Mouse (Mus musculus) embryonic facial prominence, embryonic 14.5 days (tissue): ENCODE results near the gene Gm49510. TPM values are rescaled to one million over a fixed set of nuclear protein-coding genes. Genes with fewer than 3 reads are reported as not detected.

Experiments used
- ATAC-seq: fragments of 200-750 bp; cut with Nextera tagmentation; 2 replicates; pipeline ENCODE4 v1.8.0; 2017; ENCODE audit warnings: low read depth, moderate number of reproducible peaks, moderate TSS enrichment
- DNase-seq: peaks from one replicate; pipeline ENCODE4 v3.0.0-alpha.2; 2015; ENCODE audit warnings: low spot score
- H3K27ac ChIP-seq: fragments of 300-500 bp; sonication (generic); replicated peaks from 2 replicates; pipeline ENCODE4 v1.5.1; 2014; ENCODE audit warnings: low read depth, mild to moderate bottlenecking, low read length, moderate library complexity
- H3K27me3 ChIP-seq: fragments of 300-500 bp; sonication (generic); replicated peaks from 2 replicates; pipeline ENCODE4 v1.6.1; 2014; ENCODE audit warnings: low read length; ENCODE audit not compliant: control insufficient read depth, insufficient read depth
- H3K36me3 ChIP-seq: fragments of 300-500 bp; sonication (generic); 2 replicates; pipeline ENCODE4 v1.6.1; 2014; ENCODE audit warnings: low read length, mixed read lengths; ENCODE audit not compliant: control insufficient read depth, insufficient read depth
- H3K4me1 ChIP-seq: fragments of 300-500 bp; sonication (generic); 2 replicates; pipeline ENCODE4 v1.6.1; 2014; ENCODE audit warnings: antibody characterized with exemption, low read length; ENCODE audit not compliant: control insufficient read depth, insufficient read depth
- H3K4me2 ChIP-seq: fragments of 300-500 bp; sonication (generic); 2 replicates; pipeline ENCODE4 v1.6.1; 2014; ENCODE audit warnings: low read depth, mild to moderate bottlenecking, low read length, moderate library complexity, mixed read lengths
- H3K4me3 ChIP-seq: fragments of 300-500 bp; sonication (generic); 2 replicates; pipeline ENCODE4 v1.5.1; 2014; ENCODE audit warnings: low read depth, mild to moderate bottlenecking, low read length
- H3K9ac ChIP-seq: fragments of 300-500 bp; sonication (generic); 2 replicates; pipeline ENCODE4 v1.6.1; 2014; ENCODE audit warnings: low read depth, mild to moderate bottlenecking, low read length, moderate library complexity, mixed read lengths
- H3K9me3 ChIP-seq: fragments of 300-500 bp; sonication (generic); 2 replicates; pipeline ENCODE4 v1.6.1; 2016; ENCODE audit warnings: low read length; ENCODE audit not compliant: control insufficient read depth
- WGBS: fragments of 180-500 bp; shearing (Covaris S2); extraction: QIAGEN DNeasy Blood & Tissue Kit; methylation state at CpG from one replicate; pipeline ENCODE4 v1.1.7; 2014; 5-methylcytosine and 5-hydroxymethylcytosine counted together
- polyA plus RNA-seq: library from polyadenylated mRNA; unstranded; fragments of >200 nt; fragmentation: Nextera tagmentation; extraction: Ambion mirVana; gene quantifications from 2 replicates; pipeline ENCODE4 v1.2.1, GENCODE M21; 2014

The Gm49510 gene
- polyA plus RNA-seq, 1 experiment from 2014 or later, result 0.58 TPM

GRCm38 (mm10) chr15:78915660-78916017 is 16.2 kb downstream of the Gm49510 start:
- DNase-seq (peak; percentile 94), ATAC-seq (peak; percentile 17; the same call in 1 of the 2 replicates)
- WGBS, result 7% methylated on average over 8 of the region's 8 CpGs
- H3K27ac ChIP-seq, result peak overlapping the region; percentile 58; the same call in 1 of the 2 replicates
- no peaks in the 10 kb centered on the region for H3K27me3 ChIP-seq
- H3K4me3 ChIP-seq, result peak overlapping the region; percentile 74
- peak overlapping the region; percentile 96 for H3K4me2 ChIP-seq
- H3K36me3 ChIP-seq, result peaks cover 30% of the 10 kb centered on the region; the same call in 1 of the 2 replicates
- no peaks in the 10 kb centered on the region for H3K9me3 ChIP-seq
- peaks cover 23% of the 10 kb centered on the region for H3K4me1 ChIP-seq
- H3K9ac ChIP-seq, result peak overlapping the region; percentile 83

DNA sequence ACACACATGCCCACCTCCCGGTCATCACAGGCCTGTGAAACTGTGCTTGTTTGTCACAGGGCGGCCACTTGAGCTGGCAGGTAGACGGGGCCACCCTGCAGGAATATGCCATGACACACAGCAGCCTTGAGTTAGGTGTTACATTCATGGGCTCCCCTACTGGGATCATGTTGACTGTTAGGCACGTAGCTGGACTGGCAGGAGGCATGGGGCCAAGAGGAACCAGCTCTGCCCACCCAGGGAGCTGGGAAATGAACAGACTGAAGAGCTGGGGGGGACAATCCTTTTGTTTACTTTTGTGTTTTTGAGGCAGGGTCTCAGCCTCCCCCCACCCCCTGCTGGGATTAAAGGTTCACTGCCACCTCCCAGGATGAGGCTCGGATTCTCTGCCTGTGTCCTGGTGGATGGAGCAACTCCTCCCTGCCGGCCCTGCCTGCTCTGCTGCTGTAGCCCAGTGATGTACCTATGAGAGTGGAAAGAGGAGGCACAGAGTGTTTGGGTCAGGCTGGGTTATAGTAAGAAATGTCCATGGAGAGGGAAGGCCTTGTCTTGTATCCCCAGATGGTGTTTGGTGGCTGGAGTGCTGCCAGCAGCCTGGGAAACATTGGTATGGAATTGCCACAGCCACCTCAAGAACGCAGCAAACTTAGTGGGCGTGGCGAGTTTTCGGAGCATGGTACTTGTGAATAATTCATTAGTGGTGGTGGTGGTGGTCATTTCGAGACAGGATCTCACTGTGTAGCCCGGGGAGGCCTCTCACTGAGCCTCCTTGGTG is 16.8 kb downstream of the Gm49510 start:
- Histone ChIP-seq H3K4me1 (peaks cover 23% of the 10 kb centered on the region), H3K9ac (peak overlapping the region; percentile 83), H3K36me3 (peaks cover 24% of the 10 kb centered on the region; the same call in 1 of the 2 replicates), H3K27me3 (no peaks in the 10 kb centered on the region), H3K4me3 (peak overlapping the region; percentile 74), H3K27ac (peak overlapping the region; percentile 67), H3K4me2 (peak overlapping the region; percentile 96), H3K9me3 (no peaks in the 10 kb centered on the region)
- 53% methylated on average over 12 of the region's 12 CpGs for WGBS
- ATAC-seq (no peak), DNase-seq (peak; percentile 75)

DNA sequence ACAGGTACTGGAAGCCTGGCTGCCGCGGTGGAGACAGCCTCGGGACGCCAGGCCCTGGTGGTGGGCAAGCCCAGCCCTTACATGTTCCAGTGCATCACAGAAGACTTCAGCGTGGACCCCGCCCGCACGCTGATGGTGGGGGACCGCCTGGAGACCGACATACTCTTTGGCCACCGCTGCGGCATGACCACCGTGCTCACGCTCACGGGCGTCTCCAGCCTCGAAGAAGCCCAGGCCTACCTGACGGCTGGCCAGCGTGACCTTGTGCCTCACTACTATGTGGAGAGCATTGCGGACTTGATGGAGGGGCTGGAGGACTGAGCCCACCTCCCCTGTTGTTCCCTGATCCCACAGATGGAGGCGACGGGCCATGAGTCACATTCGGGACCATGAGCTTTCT is 18.7 kb downstream of the Gm49510 start:
- peaks cover 26% of the 10 kb centered on the region for H3K4me1 ChIP-seq
- H3K27ac ChIP-seq, result no peak overlapping the region
- H3K4me2 ChIP-seq, result no peak overlapping the region
- H3K4me3 ChIP-seq, result no peak overlapping the region
- WGBS, result 95% methylated on average over 20 of the region's 23 CpGs
- no peak overlapping the region for H3K9ac ChIP-seq
- H3K9me3 ChIP-seq, result no peaks in the 10 kb centered on the region
- no peak for DNase-seq
- H3K36me3 ChIP-seq, result peaks cover 9% of the 10 kb centered on the region; the same call in 1 of the 2 replicates
- H3K27me3 ChIP-seq, result no peaks in the 10 kb centered on the region
- ATAC-seq, result no peak

- Histone ChIP-seq H3K4me2 (no peak overlapping the region), H3K9me3 (no peaks in the 10 kb centered on the region), H3K9ac (no peak overlapping the region), H3K4me3 (no peak overlapping the region), H3K27ac (no peak overlapping the region), H3K4me1 (peaks cover 34% of the 10 kb centered on the region), H3K27me3 (no peaks in the 10 kb centered on the region), H3K36me3 (peaks cover 9% of the 10 kb centered on the region; the same call in 1 of the 2 replicates)
- DNase-seq, result no peak
- WGBS, result 70% methylated on average over 12 of the region's 12 CpGs
- ATAC-seq, result no peak
Measured at GRCm38 (mm10) chr15:78919914-78920313, 20.4 kb downstream of the Gm49510 start.

GRCm38 (mm10) chr15:78922700-78923099 is 23.2 kb downstream of the Gm49510 start:
- H3K9ac ChIP-seq, result 0 out of 2 replicates have a peak overlapping the region, but pooled peaks have one; percentile 15
- no peak for DNase-seq
- 87% methylated on average over 7 of the region's 7 CpGs for WGBS
- H3K4me1 ChIP-seq, result peaks cover 29% of the 10 kb centered on the region
- no peaks in the 10 kb centered on the region for H3K9me3 ChIP-seq
- no peak overlapping the region for H3K4me3 ChIP-seq
- no peak overlapping the region for H3K4me2 ChIP-seq
- peaks cover 9% of the 10 kb centered on the region; the same call in 1 of the 2 replicates for H3K36me3 ChIP-seq
- no peaks in the 10 kb centered on the region for H3K27me3 ChIP-seq
- ATAC-seq, result no peak
- no peak overlapping the region for H3K27ac ChIP-seq

- ATAC-seq, result no peak
- H3K4me1 ChIP-seq, result peaks cover 29% of the 10 kb centered on the region
- H3K4me2 ChIP-seq, result peak overlapping the region; percentile 25; the same call in 1 of the 2 replicates
- peaks cover 6% of the 10 kb centered on the region; the same call in 1 of the 2 replicates for H3K36me3 ChIP-seq
- H3K4me3 ChIP-seq, result no peak overlapping the region
- H3K9ac ChIP-seq, result 0 out of 2 replicates have a peak overlapping the region, but pooled peaks have one; percentile 15
- H3K27ac ChIP-seq, result peak overlapping the region; percentile 56
- 24% methylated on average over 6 of the region's 6 CpGs for WGBS
- H3K9me3 ChIP-seq, result no peaks in the 10 kb centered on the region
- DNase-seq, result peak; percentile 63
- H3K27me3 ChIP-seq, result no peaks in the 10 kb centered on the region
Measured at GRCm38 (mm10) chr15:78923585-78923984, 24.1 kb downstream of the Gm49510 start.

- Histone ChIP-seq H3K36me3 (peaks cover 15% of the 10 kb centered on the region), H3K4me1 (peaks cover 29% of the 10 kb centered on the region), H3K27ac (peak overlapping the region; percentile 91), H3K27me3 (no peaks in the 10 kb centered on the region), H3K9ac (no peak overlapping the region), H3K4me2 (no peak overlapping the region), H3K9me3 (no peaks in the 10 kb centered on the region), H3K4me3 (no peak overlapping the region)
- 34% methylated on average over 7 of the region's 8 CpGs for WGBS
- DNase-seq, result no peak
- ATAC-seq, result no peak
Measured at GRCm38 (mm10) chr15:78925129-78925528, 25.7 kb downstream of the Gm49510 start.

DNA sequence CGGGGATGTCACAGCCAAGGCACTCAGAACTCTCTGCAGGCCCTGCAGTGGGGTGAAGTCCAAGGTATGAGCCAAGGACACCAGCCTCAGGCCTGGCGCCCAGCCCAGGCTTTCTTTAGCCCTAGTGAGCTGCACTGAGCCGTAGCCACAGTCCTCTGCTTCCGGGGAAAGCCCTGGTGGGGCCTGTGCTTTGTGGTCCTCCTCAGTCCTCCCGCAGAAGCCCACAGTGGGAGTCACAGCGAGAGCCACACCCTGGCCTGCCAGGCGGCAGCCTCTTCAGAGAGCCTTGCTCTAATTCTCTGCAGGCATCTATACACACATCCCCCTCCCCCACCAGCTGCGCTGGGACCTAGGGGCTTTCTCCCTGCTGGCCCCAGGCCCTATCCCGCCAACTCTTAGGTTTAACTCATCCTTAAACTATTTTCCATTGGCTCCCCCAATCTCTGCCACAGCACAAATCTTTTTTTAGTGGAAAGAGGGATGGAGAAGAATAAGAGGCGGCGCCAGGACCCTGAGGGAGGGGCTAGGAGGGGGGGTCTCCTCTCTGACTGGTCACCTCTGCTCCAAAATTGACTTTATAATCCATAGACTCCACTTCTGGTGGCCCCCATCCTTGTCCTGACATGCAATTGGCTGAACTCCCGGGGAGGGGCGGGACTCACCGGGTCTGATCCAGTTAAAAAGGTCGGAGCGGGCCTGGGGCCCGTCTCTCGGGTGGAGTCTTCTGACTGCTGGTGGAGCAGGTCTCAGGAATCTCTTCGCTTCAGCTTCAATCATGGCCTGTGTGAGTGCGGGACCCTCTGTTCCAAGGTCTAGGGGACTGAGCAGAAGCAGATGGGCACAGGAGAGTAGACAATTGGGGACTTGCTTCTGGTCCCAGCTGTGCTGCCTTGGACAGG is 26.8 kb downstream of the Gm49510 start, which contains the start of gene Lgals1:
Gene Lgals1 (plus strand): TSS at position 705 of the 899 bp plus-strand sequence.
- ATAC-seq (peak; percentile 84), DNase-seq (peak; percentile 98)
- Histone ChIP-seq H3K9ac (peak within 1 kb of the TSS; percentile 66), H3K4me3 (peak within 1 kb of the TSS; percentile 45), H3K4me1 (peaks cover 29% of the 10 kb centered on the region), H3K27me3 (no peaks in the 10 kb centered on the region), H3K36me3 (peaks cover 23% of the 10 kb centered on the region), H3K27ac (peak within 1 kb of the TSS; percentile 91), H3K9me3 (no peaks in the 10 kb centered on the region), H3K4me2 (peak within 1 kb of the TSS; percentile 94)
- WGBS, result 2% methylated on average over 18 of the region's 20 CpGs
